Mouse (Mus musculus): ENCODE results near the gene Shkbp1.

- TF ChIP-seq FLI1 (IDR thresholded peaks at IDR 0.05; ENCODE audit: low read length) (no peak), GATA1 (IDR thresholded peaks at IDR 0.05; ENCODE audit: borderline replicate concordance, low read length) (no peak)
Observed at GRCm38 (mm10) chr7:27333316-27333941, 22.4 kb downstream of the Shkbp1 start.
